Mouse (Mus musculus) erythroblast, embryonic 14.5 days (primary cell): ENCODE results near the gene Olfr876.

ENCODE experiments used
- GATA1 ChIP-seq: IDR thresholded peaks from 2 replicates; pipeline ENCODE4 v1.6.1; 2012; ENCODE audit warnings: low read length, inconsistent platforms, mixed read lengths
- TAL1 ChIP-seq: IDR thresholded peaks from 3 replicates; pipeline ENCODE4 v1.6.1; 2012; ENCODE audit warnings: low read length, inconsistent platforms, mixed read lengths

GRCm38 (mm10) chr9:37762541-37762940 is 40.3 kb upstream of the Olfr876 start:
- TF ChIP-seq TAL1 = no peak
- no peak for TF ChIP-seq GATA1
